Mouse (Mus musculus) bone marrow macrophage, adult 2 months (primary cell): ENCODE measurements around the gene Akap6.

Source experiments
- CTCF ChIP-seq: IDR thresholded peaks from 2 replicates; pipeline ENCODE4 v1.5.1; 2012; ENCODE audit warnings: low read depth, mild to moderate bottlenecking, low read length, moderate library complexity
- POLR2A ChIP-seq: IDR thresholded peaks from 2 replicates; pipeline ENCODE4 v1.6.1; 2012; ENCODE audit warnings: mild to moderate bottlenecking, low read depth, low read length, borderline replicate concordance

DNA sequence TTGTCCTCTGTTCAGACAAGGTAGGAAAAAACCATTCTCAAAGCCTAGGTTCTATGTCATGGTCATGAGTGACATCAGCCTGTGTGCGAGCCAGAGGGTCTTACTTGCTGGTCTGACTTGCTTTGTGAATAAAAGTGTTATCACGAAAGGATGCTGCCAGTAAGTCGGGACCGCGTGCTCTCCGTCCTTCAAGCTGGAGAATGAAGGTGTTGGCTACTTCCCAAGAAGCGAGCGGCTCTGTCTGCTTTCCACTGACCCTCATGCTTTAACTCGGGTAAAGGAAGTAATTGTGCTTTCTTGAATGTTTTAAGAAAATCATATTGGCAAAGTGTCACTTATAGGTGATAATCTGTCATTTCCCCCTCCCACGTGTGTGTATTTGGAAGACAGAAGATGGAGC is 198.9 kb downstream of the Akap6 start:
- no peak for TF ChIP-seq POLR2A
- no peak for TF ChIP-seq CTCF
